Mouse (Mus musculus) frontal cortex, postnatal 36 days (tissue): ENCODE data around the gene Qtrt1.
"Not testable (repeated sequence)": the region's sequence is repeated elsewhere in the genome, so short reads cannot be mapped to it uniquely, and the experiment has no call there.

Source experiments
- DNase-seq, 2 experiments: peaks; one replicate each; pipeline ENCODE4 v3.0.0; 2022; ENCODE audit warnings: low spot score in 2 of 2

The Qtrt1 gene

GRCm38 (mm10) chr9:21450270-21450669 is 38.6 kb downstream of the Qtrt1 start:
- DNase-seq, result no peak

GRCm38 (mm10) chr9:21451391-21451790 is 39.8 kb downstream of the Qtrt1 start:
- no peak for DNase-seq

DNA sequence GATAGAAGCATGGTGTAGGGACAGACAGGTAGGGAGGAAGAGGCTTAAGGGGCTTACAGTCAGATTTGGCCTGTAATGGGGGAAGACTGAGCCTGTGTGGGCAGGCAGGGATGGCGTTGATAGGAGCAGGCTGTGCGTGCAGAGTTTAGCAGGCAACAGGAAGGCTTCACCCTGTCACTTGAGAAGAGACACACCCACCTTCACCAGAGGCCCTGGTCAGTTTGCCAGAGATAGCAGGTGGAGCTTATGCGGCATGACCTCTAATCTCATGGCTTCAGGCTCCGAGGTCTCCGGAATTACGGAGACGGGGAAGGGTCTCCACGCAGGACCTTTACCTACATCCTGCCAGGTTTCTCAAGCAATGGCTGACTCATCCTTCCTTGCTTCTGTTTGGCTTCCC is 40.2 kb downstream of the Qtrt1 start:
- no peak for DNase-seq

GRCm38 (mm10) chr9:21453003-21453402 is 41.4 kb downstream of the Qtrt1 start:
- DNase-seq, result no peak

DNA sequence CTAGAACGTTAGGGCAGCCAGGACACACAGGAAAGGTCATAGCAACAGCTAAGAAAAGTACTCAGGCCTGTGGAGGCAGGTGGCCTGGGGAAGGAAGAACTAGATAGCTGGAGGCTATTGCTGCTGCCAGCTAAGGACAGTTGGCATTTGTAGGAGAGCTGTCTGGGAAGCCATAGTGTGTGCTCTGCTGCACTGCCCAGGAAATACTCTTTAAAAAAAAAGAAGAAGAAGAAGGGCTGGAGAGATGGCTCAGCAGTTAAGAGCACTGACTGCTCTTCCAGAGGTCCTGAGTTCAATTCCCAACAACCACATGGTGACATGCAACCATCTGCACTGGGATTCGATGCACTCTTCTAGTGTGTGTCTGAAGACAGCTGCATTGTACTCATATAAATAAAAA is 41.8 kb downstream of the Qtrt1 start:
- no peak for DNase-seq

DNA sequence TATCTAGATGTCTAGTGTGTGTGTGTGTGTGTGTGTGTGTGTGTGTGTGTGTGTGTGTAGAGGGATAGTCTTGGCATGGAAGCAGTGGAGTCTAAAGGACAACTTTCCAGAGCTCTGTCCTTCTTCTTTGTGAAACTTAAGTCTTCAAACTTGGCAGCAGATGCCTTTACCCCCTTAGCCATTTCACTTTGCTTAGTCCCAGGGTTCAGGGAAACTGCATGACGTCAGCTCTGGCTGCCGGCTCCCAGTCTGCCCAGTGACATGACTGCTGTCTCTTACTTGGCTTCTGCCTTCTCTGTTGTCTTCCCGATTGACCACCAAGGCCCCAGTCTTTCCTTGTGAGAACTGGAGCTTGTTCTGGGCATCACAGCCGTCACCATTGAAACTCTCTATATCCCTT is 42.9 kb downstream of the Qtrt1 start:
- no peak for DNase-seq

DNA sequence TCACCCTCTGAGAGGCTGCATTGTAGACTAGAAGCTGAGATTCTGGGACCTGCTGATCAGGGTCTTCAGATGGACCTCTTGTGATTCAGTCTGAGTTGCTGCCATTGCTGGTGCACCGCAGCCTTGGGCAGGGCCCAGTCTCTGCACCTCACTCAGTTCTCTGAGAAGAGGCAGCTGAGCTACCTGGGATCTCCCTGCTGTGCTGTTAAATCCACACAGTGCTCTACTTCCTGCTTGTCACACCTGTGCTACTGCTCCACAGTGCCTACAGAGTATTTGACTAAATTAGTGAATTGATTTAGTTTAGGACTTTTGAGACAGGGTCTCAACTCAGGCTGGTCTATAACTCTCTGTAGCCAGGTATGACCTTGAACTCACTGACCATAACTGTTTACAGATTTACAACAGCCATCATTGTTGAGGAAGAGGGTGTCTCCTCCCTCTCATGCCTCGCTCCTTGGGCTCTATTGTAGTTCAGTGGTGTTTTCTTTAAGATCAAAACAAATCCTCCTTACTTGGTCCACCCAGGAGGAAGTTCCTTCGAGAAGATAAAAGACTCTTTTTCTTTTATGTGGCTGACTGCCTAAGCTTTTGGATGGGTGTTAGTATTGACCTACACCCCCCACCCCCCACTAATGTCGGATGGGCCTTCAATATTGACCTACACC is 43.6 kb downstream of the Qtrt1 start:
- DNase-seq, result no peak

DNA sequence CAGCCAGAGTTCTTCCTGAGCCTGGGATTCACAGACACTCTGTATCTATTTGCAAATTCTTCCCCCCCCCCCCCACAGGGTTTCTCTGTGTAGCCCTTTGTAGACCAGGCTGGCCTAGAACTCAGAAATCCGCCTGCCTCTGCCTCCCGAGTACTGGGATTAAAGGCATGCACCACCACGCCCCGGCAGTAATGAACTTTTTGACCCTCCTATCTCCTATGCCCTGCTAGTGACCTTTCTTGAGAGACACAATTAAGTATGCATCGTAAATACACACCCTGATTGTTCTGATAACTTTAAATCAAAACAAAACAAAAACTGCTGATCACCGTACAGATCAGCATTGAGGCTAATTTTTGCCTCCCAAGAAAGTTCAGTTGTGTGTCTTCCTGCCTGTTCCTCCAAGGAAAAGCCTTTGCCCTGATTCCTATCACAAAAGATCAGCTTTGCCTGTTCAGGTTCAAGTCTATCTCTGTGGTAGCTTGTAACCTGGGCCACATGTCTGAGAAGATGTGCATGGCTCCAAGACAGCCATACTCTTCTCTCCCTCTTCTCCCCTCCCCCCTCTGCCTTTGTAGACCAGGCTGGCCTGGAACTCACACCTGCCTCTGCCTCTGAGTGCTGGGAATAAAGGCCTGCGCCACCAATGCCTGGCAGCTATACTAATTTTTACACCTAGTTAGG is 44.8 kb downstream of the Qtrt1 start:
- DNase-seq, result no peak

DNA sequence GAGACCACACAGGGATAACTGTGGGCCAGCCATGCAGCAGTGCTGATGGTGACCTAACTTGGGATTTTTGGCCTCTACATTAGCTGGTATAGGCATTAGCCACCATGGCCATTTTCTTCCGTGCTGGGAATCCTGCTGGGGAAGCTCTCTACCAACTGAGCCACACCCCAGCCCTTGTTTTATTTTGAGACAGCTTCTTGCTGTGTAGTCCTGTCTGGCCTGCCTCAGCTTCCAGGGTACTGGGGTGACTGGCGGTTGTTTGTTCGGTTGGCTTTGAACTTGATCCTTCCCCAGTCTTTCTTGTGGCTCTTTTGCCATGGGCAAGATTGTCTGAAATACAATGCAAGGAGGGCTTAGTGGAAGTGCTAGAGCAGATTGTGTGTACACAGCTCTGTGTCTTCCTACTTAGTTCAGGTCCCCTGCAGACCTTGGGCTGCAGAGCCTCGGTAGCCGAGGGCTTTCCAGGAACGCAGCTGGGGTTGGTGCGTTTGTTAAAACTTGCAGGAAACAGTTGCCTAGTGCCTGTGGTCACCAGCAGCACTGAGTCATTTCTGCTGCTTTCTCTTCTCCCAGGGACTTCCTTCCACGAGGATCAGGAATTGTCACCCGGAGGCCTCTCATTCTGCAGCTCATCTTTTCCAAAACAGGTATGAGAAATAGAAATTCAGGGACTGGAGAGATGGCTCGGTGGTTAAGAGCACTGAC is 45.4 kb downstream of the Qtrt1 start:
- no peak for DNase-seq

DNA sequence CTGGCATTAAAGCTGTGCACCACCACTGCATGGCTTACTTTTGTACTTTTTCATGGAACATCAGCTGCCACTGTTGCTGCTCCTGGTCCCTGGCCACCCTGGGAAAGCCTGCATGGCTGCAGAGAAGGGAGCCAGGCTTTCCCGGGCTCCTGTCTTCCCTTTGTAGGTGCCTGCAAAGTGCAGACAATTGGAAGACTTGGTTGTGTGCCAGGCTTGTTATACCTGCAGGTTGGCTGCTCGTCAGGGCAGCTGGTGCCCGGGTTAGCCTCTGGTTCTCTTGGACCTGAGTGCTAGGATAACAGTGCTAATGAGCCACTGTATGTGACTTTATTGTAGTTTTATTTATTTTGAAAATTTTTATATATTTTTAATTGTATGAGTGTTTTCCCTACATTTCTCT is 47.2 kb downstream of the Qtrt1 start:
- no peak for DNase-seq

- DNase-seq, result no peak
Observed at GRCm38 (mm10) chr9:21460400-21460940, 48.8 kb downstream of the Qtrt1 start.

DNA sequence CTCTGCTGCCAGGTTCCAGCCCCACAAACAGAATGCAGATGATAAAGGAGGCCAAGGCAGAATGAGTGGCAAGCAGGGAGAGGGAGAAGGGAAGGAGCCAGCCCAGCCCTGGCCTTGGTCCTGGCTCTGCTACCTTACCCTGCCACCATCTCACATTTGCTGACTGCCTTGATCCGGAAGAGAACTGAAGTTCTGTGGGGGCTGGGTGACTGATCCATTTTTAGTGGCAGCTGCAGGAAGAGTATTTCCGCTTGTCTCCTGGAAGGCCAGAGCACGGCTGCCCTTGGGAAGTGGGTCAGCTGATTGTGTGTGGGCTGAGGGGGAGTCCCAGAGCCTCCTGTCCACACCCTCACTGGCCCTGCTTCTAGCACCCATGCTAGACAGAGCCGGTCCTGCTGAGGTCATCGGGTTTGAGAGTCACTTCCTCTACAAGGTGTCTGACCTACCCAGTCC is 51.5 kb downstream of the Qtrt1 start:
- peak in 1 of 2 experiments; percentile 49 for DNase-seq

DNA sequence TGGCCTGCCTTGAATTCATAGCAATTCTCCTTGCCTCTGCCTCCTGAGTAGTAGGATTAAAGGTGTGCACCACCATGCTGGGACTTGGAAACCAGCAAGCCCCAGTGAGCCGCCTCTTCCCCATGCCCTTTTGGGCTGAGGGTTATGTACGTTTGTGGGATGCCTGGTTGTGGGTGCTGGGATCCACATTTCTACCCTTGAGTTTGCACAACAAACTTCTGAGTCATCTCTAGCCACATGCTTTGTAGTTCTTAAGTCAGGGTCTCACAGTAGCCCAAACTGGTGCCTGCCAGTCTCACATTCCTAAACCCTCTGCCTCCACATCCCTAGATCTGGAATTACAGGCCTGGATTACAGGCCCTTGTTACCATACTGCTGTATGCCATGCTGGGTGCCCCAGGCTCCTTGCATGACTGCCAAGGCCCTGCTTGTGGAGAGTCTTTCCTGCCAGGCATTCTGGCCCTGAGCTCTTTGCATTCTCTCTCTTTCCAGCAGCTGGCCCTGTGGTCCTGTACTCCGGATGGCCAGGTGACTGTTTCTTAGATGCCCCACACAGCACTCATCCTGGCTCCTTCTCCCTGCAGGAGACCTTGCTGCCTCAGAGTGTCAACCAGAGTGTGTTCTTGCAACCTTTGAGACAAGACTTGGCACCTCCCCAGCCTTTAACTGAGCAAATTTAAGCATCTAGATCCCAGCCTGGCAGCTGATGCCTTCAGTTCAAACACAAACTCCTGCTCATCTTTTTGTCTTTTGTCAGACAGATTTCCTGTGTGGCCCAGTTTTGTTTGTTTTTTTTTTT is 52.3 kb downstream of the Qtrt1 start:
- DNase-seq, result no peak

DNA sequence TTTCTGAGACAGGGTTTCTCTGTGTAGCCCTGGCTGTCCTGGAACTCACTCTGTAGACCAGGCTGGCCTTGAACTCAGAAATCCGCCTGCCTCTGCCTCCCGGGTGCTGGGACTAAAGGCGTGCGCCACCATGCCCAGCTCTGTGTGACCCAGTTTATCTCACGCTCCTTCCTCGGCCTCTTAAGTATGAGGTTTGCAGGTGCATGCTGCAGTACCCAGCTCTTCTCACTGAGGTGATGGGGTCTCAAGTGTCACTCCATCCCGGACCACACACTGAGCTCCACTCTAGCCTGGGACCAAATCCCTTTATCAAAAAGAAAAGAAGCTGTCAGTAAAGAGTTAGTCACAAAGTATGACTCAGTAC is 52.9 kb downstream of the Qtrt1 start:
- DNase-seq, result not testable (repeated sequence)

GRCm38 (mm10) chr9:21469032-21470024 is 57.7 kb downstream of the Qtrt1 start:
- peak; percentile 54 to 66 for DNase-seq
